Mouse (Mus musculus) thymus, postnatal 10 days (tissue): ENCODE measurements at regions not wholly inside any gene's neighbourhood (a gene's known extent, or its start where the extent isn't known, plus 50 kb on each side); places are given as distances from the start of the nearest gene placed in this dataset.
A peak's percentile ranks its signal among the peaks of the same experiment; 100 is the strongest.

Experiments used
- DNase-seq, 2 experiments: peaks; one replicate each; pipeline ENCODE4 v3.0.0; 2021; ENCODE audit warnings: low spot score in 2 of 2

DNA sequence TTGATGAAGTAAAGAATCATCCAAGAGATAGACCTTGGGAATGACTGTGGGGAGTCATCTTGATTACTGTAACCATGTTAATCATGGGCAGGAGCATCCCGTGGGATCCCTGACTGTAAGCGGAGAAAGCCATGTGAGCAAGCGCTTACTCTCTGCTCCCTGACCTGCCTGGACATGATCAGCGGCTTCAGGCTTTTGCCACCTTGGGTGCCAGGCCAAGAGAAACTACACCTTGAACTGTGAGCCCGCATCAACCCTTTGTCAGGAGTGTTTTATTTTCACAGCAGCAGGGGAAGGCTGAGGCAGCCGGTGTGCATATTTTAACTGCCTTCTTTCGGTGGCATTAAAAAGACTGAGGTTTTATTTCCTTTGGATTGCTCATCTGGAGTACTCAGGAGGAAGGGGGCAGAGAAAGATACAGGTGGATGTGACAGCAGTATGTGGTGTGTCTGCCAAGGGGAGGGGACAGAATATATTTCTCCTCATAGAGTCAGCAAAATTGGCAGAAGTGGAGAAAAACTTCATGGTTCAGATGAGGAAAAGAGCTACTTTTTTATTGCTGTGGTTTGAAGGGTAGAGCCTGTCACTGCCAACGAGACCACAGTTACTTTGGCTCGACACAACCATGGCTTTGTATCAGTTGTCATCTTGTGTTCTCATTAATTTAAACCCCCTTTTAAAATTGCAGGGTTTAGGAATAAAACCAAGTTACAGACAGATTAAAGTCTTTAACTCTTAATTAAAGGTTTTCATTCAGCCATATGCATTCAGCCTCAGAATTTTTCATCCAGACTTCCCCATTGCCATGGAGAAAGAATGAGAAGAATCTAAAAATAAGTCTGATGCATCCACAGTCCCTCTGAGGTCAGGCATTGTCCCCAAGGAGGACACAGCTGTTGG is 208.1 kb upstream of the Ercc4 start:
- no peak for DNase-seq

DNA sequence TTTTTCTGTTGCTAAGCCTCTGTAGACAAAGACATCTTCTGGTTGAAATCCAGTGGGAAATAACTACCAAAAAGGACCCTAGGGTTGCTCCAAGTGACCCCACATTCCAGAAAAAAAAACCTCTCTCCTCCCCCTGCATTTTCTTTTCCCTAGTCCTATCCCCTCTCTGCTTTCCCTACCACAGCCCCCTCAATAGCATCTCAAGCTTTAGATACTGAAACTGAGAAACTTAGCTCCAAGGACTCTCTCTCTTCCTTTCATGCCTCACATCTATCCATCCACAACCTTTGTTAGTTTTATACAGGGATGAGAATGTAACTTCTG is 207.5 kb upstream of the Ercc4 start:
- no peak for DNase-seq

GRCm38 (mm10) chr16:12903161-12903560 is 206.3 kb upstream of the Ercc4 start:
- DNase-seq, result no peak

DNA sequence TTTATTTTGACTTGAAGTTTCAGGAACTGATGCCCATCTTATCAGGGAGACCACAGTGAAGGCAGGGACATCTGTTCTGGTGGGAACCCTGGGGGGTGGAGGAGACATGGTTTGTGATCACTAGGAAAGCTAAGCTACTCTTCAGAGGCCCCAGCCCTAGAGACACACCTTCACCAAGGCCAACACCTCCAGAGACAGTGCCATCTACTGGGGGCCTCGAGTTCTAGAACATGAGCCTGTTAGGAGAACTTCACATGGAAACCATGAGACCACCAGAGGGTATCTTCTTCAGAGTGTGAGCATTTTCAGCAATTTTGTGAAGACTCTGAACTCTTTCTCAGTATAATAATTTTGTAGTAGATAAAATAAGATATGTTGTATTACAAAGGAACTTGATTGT is 204.5 kb upstream of the Ercc4 start:
- DNase-seq, result no peak

DNA sequence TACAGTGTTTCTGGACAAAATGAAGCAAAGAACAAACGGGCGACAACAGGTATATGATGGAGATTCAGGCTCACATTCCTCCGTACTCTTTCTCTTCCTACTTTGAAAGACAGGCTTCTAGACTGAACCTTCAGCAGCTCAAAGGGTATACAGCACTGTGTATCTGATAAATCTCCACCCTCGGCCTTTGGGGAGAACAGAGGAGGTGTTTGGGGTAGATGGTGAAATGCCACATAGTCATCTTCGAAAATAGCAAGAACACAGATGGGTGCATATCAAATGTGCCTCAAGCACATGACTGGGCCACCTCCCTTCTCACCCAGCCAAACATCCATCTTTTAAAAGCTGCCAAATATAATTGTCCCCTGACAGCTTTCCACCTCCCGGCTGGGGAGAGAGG is 184.8 kb upstream of the Ercc4 start:
- no peak for DNase-seq

GRCm38 (mm10) chr16:12925931-12926330 is 183.6 kb upstream of the Ercc4 start:
- no peak for DNase-seq

GRCm38 (mm10) chr16:12931111-12931510 is 178.4 kb upstream of the Ercc4 start:
- no peak for DNase-seq

DNA sequence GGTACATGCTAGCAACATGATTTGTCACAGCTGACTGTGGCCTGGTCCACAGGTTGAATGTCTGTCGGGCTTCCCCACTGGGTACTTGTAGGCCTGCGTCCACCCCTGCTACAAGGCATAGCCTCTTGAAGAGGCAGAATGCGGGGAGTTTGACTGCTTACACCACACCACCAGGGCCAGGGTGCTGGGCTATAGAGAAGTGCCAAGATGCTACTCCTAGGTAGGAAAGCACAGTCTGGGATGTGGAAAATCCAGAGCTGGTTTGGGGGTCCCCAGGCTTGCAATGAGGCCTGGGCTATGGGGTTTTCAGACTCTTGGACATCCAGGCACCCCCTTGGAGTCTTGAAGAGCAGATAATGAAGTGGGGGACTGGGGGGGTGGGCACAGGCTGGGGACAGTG is 176.5 kb upstream of the Ercc4 start:
- no peak for DNase-seq

DNA sequence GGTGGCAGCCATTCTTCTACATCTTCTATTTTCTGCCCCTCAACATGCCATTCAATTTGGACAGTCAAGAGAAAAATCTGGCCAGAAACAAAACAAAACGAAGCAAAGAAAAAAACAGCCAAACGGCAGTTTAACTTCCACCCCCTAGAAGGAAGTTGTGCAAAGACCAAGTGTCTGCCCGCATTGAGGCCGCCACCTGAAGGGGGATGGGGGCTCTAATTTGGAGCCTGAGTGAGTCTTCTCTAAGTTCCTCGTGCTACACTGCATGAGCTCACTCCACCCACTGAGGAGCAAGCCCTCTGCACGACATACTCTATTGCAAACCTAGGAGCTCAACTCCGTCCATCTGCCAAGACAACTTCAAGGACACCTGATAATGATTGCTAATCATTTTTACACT is 174.9 kb upstream of the Ercc4 start:
- DNase-seq, result no peak

GRCm38 (mm10) chr16:12935266-12935665 is 174.2 kb upstream of the Ercc4 start:
- DNase-seq, result no peak

DNA sequence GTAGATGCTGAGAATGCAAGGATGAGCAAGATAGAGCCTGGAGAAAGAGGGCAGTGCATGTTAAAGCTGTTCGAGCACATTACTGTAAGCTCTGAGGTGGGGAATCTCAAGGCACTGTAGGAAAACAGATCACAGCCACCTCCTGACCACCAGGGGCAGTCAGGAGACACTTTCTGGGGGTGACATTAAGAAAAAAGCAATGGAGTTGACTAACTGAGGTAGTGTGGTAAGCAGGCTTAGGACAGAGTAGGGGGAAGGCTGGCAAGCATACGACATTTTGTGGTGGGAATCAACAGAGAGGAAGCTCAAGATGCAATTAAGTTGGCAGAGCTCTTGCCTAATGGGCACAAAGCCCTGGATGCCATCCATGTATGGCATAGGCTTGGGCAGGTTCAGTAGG is 172.9 kb upstream of the Ercc4 start:
- DNase-seq, result no peak

DNA sequence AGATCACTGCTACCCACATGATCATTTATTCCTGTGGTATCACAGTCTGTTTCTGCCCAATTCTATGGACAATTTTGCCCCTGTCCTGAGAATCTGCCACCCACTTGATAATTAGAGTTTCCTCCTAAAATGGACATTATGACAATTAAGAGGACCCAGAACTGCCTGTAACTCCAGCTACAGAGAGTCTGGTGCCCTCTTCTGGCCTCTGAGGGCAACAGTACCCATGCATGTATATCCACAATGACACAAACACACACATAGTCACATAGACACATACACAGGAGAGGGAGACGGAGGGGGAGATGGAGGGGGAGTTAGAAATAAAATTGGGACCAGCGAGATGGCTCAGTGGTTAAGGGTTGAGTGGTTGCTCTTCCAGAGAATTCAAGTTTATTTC is 170.9 kb upstream of the Ercc4 start:
- DNase-seq, result no peak

GRCm38 (mm10) chr16:12951176-12951575 is 158.3 kb upstream of the Ercc4 start:
- no peak for DNase-seq

DNA sequence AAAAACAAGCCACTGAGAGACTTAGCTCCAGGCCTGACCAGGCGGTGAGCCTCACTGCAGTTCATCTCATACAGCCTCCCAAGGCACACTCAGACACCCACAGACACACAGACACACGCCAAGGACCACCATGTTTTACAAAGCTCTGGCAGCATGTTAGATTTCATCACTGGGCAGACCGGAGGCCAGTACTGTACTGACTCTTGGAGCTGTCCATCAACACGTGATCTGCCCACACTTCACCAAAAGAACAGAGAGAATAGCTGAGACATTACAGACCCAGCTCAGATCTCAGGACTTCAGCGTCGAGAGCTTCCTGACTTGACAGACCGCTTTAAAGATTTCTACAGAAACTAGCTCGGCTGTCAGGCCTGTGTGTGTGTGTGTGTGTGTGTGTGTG is 155.5 kb upstream of the Ercc4 start:
- no peak for DNase-seq

- DNase-seq, result no peak
Observed at GRCm38 (mm10) chr16:12956416-12956815, 153.1 kb upstream of the Ercc4 start.

GRCm38 (mm10) chr16:12960885-12961284 is 148.6 kb upstream of the Ercc4 start:
- DNase-seq, result no peak

DNA sequence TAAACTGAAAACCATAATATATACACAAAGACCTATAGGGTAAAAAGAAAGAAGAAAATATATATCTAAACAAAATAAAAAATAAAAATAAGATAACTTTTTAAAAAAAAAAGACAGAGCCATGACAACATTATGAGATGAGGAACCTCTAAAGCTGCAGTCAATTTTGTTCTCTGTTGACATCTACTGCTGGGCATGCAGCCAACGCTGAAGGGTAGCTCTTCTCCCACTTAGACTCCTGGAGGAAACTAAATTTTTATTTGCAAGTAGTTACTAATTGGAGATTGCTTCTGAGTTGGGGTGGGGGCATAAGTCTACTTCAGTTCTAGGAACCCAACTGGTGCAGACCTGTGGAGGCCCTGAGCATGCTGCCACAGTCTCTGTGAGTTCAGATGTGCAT is 126.8 kb upstream of the Ercc4 start:
- no peak for DNase-seq

DNA sequence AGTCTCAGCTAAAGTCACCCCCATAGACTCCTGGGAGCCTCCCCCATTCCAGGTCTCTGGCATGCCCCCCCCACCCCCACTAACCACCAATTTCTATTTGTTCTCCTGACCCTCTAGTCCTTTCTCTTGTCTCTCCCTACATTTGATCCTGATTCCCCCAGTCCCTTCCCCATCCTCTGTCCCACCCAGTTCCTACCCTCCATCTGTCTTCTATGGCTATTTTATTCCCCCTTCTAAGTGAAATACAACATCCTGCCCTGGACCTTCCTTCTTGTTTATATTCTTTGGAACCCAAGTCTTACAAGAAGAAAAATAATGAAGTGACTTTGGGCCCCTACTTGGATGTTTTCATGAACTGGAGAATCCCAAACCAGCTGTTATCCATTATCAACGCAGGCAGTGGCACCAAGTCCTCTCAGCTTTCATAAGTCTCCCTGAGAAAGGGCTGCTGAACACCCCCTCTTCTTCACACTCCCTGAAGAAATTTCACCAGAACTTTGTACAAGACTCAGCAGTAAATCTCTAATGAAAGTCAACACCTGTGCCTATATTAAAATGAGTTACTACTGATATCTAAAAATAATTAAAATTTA is 108.1 kb upstream of the Ercc4 start:
- no peak for DNase-seq

- no peak for DNase-seq
Observed at GRCm38 (mm10) chr16:13012863-13013262, 96.6 kb upstream of the Ercc4 start.

- DNase-seq, result no peak
Observed at GRCm38 (mm10) chr16:13013891-13014644, 95.4 kb upstream of the Ercc4 start.

GRCm38 (mm10) chr16:13022875-13023274 is 86.6 kb upstream of the Ercc4 start:
- peak in 1 of 2 experiments; percentile 34 for DNase-seq

- DNase-seq, result no peak
Observed at GRCm38 (mm10) chr16:13025393-13025792, 84.1 kb upstream of the Ercc4 start.

DNA sequence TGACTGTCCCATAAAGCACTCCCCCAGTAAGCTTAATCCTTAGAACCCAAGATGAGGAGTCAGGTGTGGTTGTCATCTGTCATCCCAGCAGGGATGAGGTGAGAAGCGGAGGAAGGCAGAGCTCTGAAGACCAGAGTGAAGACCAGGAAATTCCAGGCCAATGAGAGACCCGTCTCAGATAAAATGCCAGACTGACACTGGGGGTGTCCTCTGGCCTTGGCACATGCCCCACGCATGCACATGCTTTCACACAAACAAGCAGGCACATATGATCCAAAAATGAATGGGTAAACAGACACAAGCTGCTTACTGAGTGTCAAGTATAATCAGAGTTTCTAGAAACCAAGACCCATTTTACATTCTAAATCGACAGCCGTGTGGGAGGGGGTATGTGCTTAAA is 75.3 kb upstream of the Ercc4 start:
- DNase-seq, result no peak
